Mouse (Mus musculus) embryonic facial prominence, embryonic 12.5 days (tissue): ENCODE data around the gene Tjp3. TPM values are rescaled to one million over a fixed set of nuclear protein-coding genes. Genes with fewer than 3 reads are reported as not detected.

Experiments used
- ATAC-seq: fragments of 200-750 bp; cut with Nextera tagmentation; 2 replicates; pipeline ENCODE4 v1.8.0; 2017; ENCODE audit not compliant: insufficient number of reproducible peaks, insufficient read depth, low FRiP score, low TSS enrichment
- H3K27ac ChIP-seq: fragments of 300-500 bp; sonication (generic); 2 replicates; pipeline ENCODE4 v1.5.1; 2016; ENCODE audit warnings: mild to moderate bottlenecking
- H3K27me3 ChIP-seq: fragments of 300-500 bp; sonication (generic); 2 replicates; pipeline ENCODE4 v1.6.1; 2016; ENCODE audit warnings: mild to moderate bottlenecking, moderate library complexity
- H3K36me3 ChIP-seq: fragments of 300-500 bp; sonication (generic); 2 replicates; pipeline ENCODE4 v1.6.1; 2016; ENCODE audit warnings: mild to moderate bottlenecking
- H3K4me1 ChIP-seq: fragments of 300-500 bp; sonication (generic); 2 replicates; pipeline ENCODE4 v1.6.1; 2016
- H3K4me2 ChIP-seq: fragments of 300-500 bp; sonication (generic); replicated peaks from 2 replicates; pipeline ENCODE4 v1.6.1; 2016; ENCODE audit warnings: mild to moderate bottlenecking, moderate library complexity
- H3K4me3 ChIP-seq: fragments of 300-500 bp; sonication (generic); 2 replicates; pipeline ENCODE4 v1.5.1; 2016; ENCODE audit warnings: mild to moderate bottlenecking
- H3K9ac ChIP-seq: fragments of 300-500 bp; sonication (generic); 2 replicates; pipeline ENCODE4 v1.6.1; 2016; ENCODE audit warnings: mild to moderate bottlenecking, moderate library complexity
- H3K9me3 ChIP-seq: fragments of 300-500 bp; sonication (generic); 2 replicates; pipeline ENCODE4 v1.6.1; 2016; ENCODE audit warnings: mild to moderate bottlenecking, moderate library complexity
- WGBS: fragments of 180-500 bp; shearing (Covaris S2); methylation state at CpG from one replicate; pipeline ENCODE4 v1.1.7; 2016; 5-methylcytosine and 5-hydroxymethylcytosine counted together
- polyA plus RNA-seq: library from polyadenylated mRNA; unstranded; fragments of >200 nt; fragmentation: Nextera tagmentation; extraction: Ambion mirVana; gene quantifications from 2 replicates; pipeline ENCODE4 v1.2.1, GENCODE M21; 2016

Tjp3 gene
- polyA plus RNA-seq, 1 experiment from 2014 or later, result 6.4 TPM

- peaks cover 38% of the 10 kb centered on the region for H3K4me1 ChIP-seq
- no peak overlapping the region for H3K27ac ChIP-seq
- WGBS, result 48% methylated on average over 8 of the region's 8 CpGs
- peaks cover 23% of the 10 kb centered on the region for H3K27me3 ChIP-seq
- no peak for ATAC-seq
- H3K9me3 ChIP-seq, result no peaks in the 10 kb centered on the region
- peak overlapping the region; percentile 98 for H3K4me2 ChIP-seq
- H3K9ac ChIP-seq, result peak overlapping the region; percentile 78
- H3K4me3 ChIP-seq, result peak overlapping the region; percentile 67
- no peaks in the 10 kb centered on the region for H3K36me3 ChIP-seq
Measured at GRCm38 (mm10) chr10:81294442-81294841, 3.1 kb upstream of the Tjp3 start.

DNA sequence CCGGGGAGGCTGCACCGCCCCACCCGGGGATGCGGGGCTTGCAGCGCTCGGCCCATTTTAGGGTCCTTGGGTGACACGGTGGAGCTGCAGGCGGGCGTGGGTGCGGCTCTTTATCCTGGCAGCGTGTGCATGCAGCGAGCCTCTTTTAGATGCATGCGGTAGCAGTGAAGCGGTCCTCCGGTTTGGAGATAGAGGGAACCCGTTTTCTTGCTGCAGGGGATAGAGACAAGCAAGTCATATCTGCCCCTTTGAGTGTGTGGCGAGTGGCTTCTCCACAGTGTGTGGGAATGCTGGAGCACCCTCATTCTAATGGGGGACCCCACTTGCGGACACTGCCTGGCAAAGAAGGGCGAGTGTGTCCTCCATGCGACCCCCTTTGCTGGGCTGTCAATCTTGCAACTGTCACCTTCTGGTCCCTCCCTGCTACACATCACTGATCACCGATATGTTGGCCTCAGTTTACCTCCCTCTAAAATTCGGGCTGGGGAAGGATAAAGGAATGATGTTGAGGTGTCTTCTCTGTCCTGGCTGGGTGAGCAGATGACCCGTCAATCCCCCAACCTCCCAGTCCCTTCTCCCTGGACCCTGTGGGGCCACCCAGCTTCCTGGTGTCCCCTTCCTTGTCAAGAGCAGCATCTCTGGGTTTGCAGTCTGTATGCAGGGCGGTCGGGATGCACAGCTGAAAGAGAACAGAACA is 2.1 kb upstream of the Tjp3 start:
- Histone ChIP-seq H3K9ac (peak overlapping the region; percentile 78), H3K4me1 (peaks cover 32% of the 10 kb centered on the region), H3K4me2 (peak overlapping the region; percentile 98), H3K9me3 (no peaks in the 10 kb centered on the region), H3K4me3 (peak overlapping the region; percentile 67), H3K27me3 (peaks cover 23% of the 10 kb centered on the region), H3K27ac (peak overlapping the region; percentile 64), H3K36me3 (no peaks in the 10 kb centered on the region)
- ATAC-seq, result no peak; the same call in 1 of the 2 replicates
- 3% methylated on average over 25 of the region's 25 CpGs for WGBS

- no peaks in the 10 kb centered on the region for H3K36me3 ChIP-seq
- ATAC-seq, result peak; percentile 89
- WGBS, result under 1% methylated on average over 80 of the region's 80 CpGs
- H3K27me3 ChIP-seq, result peaks cover 23% of the 10 kb centered on the region
- H3K4me2 ChIP-seq, result peak within 1 kb of the TSS; percentile 98
- no peaks in the 10 kb centered on the region for H3K9me3 ChIP-seq
- peaks cover 32% of the 10 kb centered on the region for H3K4me1 ChIP-seq
- H3K27ac ChIP-seq, result peak within 1 kb of the TSS; percentile 64
- H3K9ac ChIP-seq, result peak within 1 kb of the TSS; percentile 78
- peak within 1 kb of the TSS; percentile 67 for H3K4me3 ChIP-seq
Measured at GRCm38 (mm10) chr10:81292554-81293333, 1.4 kb upstream of the Tjp3 start, which contains the start of gene Pip5k1c. Gene Pip5k1c, plus strand, starts transcription at chr10:81292963.

DNA sequence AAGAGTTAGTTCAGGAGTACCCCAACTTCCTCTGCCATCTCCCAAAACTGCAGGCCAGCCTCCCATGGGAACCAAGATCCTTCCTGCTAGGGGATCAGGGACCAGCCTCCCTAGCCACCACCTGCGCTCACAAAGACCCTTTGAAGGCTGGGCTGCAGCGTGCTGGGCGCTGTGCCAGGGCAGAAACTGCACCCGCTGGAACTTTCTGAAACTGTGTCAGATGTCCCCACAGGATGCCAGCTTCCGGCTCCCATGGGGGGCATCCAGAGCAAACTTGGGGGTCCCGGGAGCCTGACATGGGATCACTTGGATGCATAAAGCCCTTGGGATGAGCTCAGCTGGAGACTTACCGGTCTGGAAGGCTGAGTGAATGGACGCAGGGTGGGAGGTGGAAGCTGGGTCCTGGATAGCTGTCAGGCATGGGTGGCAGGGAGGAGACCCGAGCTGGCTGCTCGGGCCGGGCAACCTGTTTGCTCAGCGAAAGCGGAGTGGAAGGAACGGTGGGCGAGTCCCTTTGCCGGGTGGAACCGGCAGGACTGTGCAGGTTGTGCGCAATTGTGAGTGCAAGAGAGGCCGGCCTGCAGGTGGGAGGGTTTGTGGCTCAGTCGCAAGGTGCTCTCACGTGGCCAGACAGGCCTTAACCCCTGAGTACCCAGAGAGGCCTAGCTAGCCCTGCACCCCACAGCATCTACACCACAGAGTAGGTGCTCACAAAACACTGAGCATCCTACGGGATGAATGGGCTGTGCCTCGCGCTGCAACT is 502 bp downstream of the Tjp3 start:
- H3K27ac ChIP-seq, result no peak overlapping the region; the same call in 1 of the 2 replicates
- H3K4me2 ChIP-seq, result no peak overlapping the region; the same call in 1 of the 2 replicates
- WGBS, result 13% methylated on average over 23 of the region's 24 CpGs
- 0 out of 2 replicates have a peak overlapping the region, but pooled peaks have one; percentile 7 for H3K4me3 ChIP-seq
- peaks cover 23% of the 10 kb centered on the region for H3K27me3 ChIP-seq
- H3K9me3 ChIP-seq, result no peaks in the 10 kb centered on the region
- H3K36me3 ChIP-seq, result no peaks in the 10 kb centered on the region
- H3K4me1 ChIP-seq, result peaks cover 27% of the 10 kb centered on the region
- ATAC-seq, result no peak
- H3K9ac ChIP-seq, result no peak overlapping the region

- 60% methylated on average over 14 of the region's 14 CpGs for WGBS
- Histone ChIP-seq H3K4me3 (no peak overlapping the region), H3K27me3 (peaks cover 32% of the 10 kb centered on the region), H3K4me1 (peaks cover 27% of the 10 kb centered on the region), H3K9ac (no peak overlapping the region), H3K27ac (no peak overlapping the region), H3K36me3 (no peaks in the 10 kb centered on the region), H3K4me2 (no peak overlapping the region), H3K9me3 (no peaks in the 10 kb centered on the region)
- no peak for ATAC-seq
Measured at GRCm38 (mm10) chr10:81289811-81290210, 1.6 kb downstream of the Tjp3 start.

- Histone ChIP-seq H3K9me3 (no peaks in the 10 kb centered on the region), H3K4me3 (no peak overlapping the region), H3K27ac (no peak overlapping the region), H3K4me2 (no peak overlapping the region), H3K36me3 (no peaks in the 10 kb centered on the region), H3K27me3 (peaks cover 37% of the 10 kb centered on the region), H3K9ac (no peak overlapping the region), H3K4me1 (peaks cover 23% of the 10 kb centered on the region)
- no peak for ATAC-seq
- 3% methylated on average over 7 of the region's 7 CpGs for WGBS
Measured at GRCm38 (mm10) chr10:81289278-81289677, 2.1 kb downstream of the Tjp3 start.

GRCm38 (mm10) chr10:81288601-81289000 is 2.8 kb downstream of the Tjp3 start:
- Histone ChIP-seq H3K27ac (no peak overlapping the region), H3K9me3 (no peaks in the 10 kb centered on the region), H3K27me3 (peaks cover 44% of the 10 kb centered on the region), H3K36me3 (no peaks in the 10 kb centered on the region), H3K4me3 (no peak overlapping the region), H3K4me1 (peaks cover 16% of the 10 kb centered on the region; the same call in 1 of the 2 replicates), H3K4me2 (no peak overlapping the region), H3K9ac (no peak overlapping the region)
- no peak for ATAC-seq
- WGBS, result 23% methylated on average over 6 of the region's 6 CpGs

- ATAC-seq, result no peak
- 60% methylated on average over 8 of the region's 8 CpGs for WGBS
- H3K4me3 ChIP-seq, result no peak overlapping the region
- no peak overlapping the region for H3K27ac ChIP-seq
- no peak overlapping the region for H3K4me2 ChIP-seq
- H3K4me1 ChIP-seq, result peaks cover 15% of the 10 kb centered on the region; the same call in 1 of the 2 replicates
- H3K27me3 ChIP-seq, result peaks cover 53% of the 10 kb centered on the region
- H3K9me3 ChIP-seq, result no peaks in the 10 kb centered on the region
- no peak overlapping the region for H3K9ac ChIP-seq
- H3K36me3 ChIP-seq, result no peaks in the 10 kb centered on the region
Measured at GRCm38 (mm10) chr10:81287513-81288157, 3.7 kb downstream of the Tjp3 start.

GRCm38 (mm10) chr10:81286586-81286985 is 4.8 kb downstream of the Tjp3 start:
- Histone ChIP-seq H3K4me2 (no peak overlapping the region), H3K27ac (no peak overlapping the region), H3K9me3 (no peaks in the 10 kb centered on the region), H3K4me3 (no peak overlapping the region), H3K36me3 (no peaks in the 10 kb centered on the region), H3K4me1 (peaks cover 15% of the 10 kb centered on the region; the same call in 1 of the 2 replicates), H3K9ac (no peak overlapping the region), H3K27me3 (peaks cover 53% of the 10 kb centered on the region)
- 36% methylated on average over 6 of the region's 6 CpGs for WGBS
- no peak for ATAC-seq

DNA sequence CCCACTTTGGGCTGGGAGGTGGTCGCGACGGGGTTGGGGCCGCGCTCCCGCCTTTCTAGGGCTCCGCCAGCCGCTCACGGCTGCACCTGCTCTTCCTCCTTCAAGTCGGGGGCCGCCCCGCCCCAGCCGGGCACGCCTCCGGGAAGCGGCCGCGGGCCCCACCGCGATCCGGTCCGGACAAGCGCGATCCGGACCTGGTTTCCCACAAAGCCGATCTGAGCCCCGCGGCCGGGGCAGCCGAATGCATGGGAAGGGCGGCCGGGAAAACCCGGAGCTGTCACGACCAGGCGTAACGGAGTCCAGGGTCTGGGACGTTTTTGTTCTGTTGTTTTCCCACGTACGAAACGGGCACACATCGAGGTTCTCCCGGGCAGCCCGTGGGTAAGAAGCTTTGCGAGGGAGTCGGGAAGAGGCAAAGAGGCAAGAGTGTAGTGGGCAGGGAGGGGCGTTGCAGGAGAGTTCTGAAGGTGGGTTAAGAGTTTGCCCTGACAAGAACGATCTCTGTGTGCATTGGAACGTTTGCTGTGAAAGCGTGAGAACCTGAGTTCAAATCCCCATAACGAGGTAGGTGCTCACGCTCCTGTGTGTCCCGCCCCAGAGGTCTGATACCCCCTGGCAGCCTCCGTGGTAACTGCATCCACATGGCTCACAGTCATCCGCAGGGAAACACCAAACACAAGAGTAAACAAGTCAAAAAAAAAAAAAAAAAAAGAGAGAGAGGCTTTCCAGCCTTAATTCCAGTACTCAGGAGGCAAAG is 5.5 kb downstream of the Tjp3 start:
- H3K9me3 ChIP-seq, result no peaks in the 10 kb centered on the region
- H3K4me1 ChIP-seq, result peaks cover 11% of the 10 kb centered on the region; the same call in 1 of the 2 replicates
- no peak overlapping the region for H3K27ac ChIP-seq
- no peaks in the 10 kb centered on the region for H3K36me3 ChIP-seq
- WGBS, result 2% methylated on average over 54 of the region's 54 CpGs
- ATAC-seq, result peak; percentile 20
- peaks cover 53% of the 10 kb centered on the region for H3K27me3 ChIP-seq
- peak overlapping the region; percentile 69 for H3K4me2 ChIP-seq
- peak overlapping the region; percentile 34 for H3K9ac ChIP-seq
- H3K4me3 ChIP-seq, result peak overlapping the region; percentile 41
